Mouse (Mus musculus) CH12.LX (cell line): ENCODE data around the gene Shq1.

ENCODE experiments used
- CHD1 ChIP-seq: IDR thresholded peaks from 2 replicates; pipeline ENCODE4 v1.6.1; 2012; ENCODE audit warnings: low read depth, low read length, improper control_type of control experiment, inconsistent platforms
- CHD2 ChIP-seq: IDR thresholded peaks from 2 replicates; pipeline ENCODE4 v1.6.1; 2011; ENCODE audit warnings: low read length, improper control_type of control experiment
- CTCF ChIP-seq, 2 experiments: IDR thresholded peaks in 1 of 2; conservative IDR thresholded peaks in 1 of 2; 2 replicates each; pipeline ENCODE4 v1.5.1; 2011 to 2012; ENCODE audit warnings: low read depth in 2 of 2, low read length in 2 of 2, improper control_type of control experiment in 1 of 2, inconsistent platforms in 1 of 2, mild to moderate bottlenecking in 1 of 2, moderate library complexity in 1 of 2
- ELF1 ChIP-seq: IDR thresholded peaks from 2 replicates; pipeline ENCODE4 v1.6.1; 2014; ENCODE audit warnings: low read depth, mild to moderate bottlenecking, inconsistent platforms, low read length, improper control_type of control experiment
- JUN ChIP-seq: IDR thresholded peaks from 2 replicates; pipeline ENCODE4 v1.6.1; 2011; ENCODE audit warnings: low read depth, mild to moderate bottlenecking, low read length, improper control_type of control experiment, moderate library complexity; ENCODE audit not compliant: insufficient read depth
- MAFK ChIP-seq: IDR thresholded peaks from 2 replicates; pipeline ENCODE4 v1.6.1; 2011; ENCODE audit warnings: low read length, improper control_type of control experiment; ENCODE audit not compliant: insufficient replicate concordance
- MAX ChIP-seq: IDR thresholded peaks from 2 replicates; pipeline ENCODE4 v1.6.1; 2011; ENCODE audit warnings: low read length, improper control_type of control experiment
- NELFE ChIP-seq: IDR thresholded peaks from 2 replicates; pipeline ENCODE4 v1.6.1; 2011; ENCODE audit warnings: low read depth, low read length, improper control_type of control experiment
- POLR2A ChIP-seq: IDR thresholded peaks from 2 replicates; pipeline ENCODE4 v1.6.1; 2011; ENCODE audit warnings: low read depth, mild to moderate bottlenecking, improper control_type of control experiment, low read length
- UBTF ChIP-seq: IDR thresholded peaks from 2 replicates; pipeline ENCODE4 v1.6.1; 2012; ENCODE audit warnings: low read depth, mild to moderate bottlenecking, inconsistent platforms, low read length, improper control_type of control experiment, moderate library complexity
- ZC3H11A ChIP-seq: IDR thresholded peaks from 2 replicates; pipeline ENCODE4 v1.6.1; 2012; ENCODE audit warnings: low read depth, mild to moderate bottlenecking, inconsistent platforms, low read length, improper control_type of control experiment
- ZKSCAN1 ChIP-seq: IDR thresholded peaks from 2 replicates; pipeline ENCODE4 v1.6.1; 2012; ENCODE audit warnings: low read depth, inconsistent platforms, low read length, improper control_type of control experiment, borderline replicate concordance
- ZMIZ1 ChIP-seq: IDR thresholded peaks from 2 replicates; pipeline ENCODE4 v1.6.1; 2012; ENCODE audit warnings: low read depth, mild to moderate bottlenecking, inconsistent platforms, low read length, improper control_type of control experiment

DNA sequence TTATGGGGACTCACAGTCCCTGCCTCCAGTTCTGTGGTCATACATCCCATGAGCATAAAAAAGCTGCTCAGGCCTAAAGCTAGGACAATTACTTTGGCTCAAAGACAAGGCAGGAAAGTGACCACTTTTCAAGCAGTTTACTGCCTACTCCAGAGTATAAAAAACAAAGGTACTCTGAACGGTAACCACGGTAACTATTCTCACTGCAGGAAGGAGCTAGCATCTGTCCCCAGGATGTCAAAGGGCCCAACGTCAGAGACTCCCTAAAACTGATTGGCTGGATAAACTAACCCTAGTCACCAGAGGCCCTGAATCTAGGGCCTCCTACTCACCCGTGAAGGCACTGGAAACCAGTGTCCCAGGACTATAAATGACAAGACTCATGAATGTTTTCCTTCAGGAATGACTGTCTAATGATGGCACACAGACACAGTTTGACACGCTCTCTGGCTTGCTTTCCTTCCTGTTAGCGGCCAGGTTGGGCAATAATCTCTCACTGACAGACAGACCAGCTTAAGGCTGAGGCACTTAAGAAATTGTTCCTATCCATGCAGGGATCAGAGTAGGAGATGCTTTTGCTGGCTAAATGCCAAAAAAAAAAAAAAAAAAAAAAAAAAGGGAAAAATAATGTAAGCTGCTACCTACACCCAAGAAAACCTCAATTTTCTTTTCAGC is 57.2 kb downstream of the Shq1 start:
- TF ChIP-seq CTCF (conservative IDR thresholded peaks at IDR 0.05 in 1 of 2, IDR thresholded peaks at IDR 0.05 in 1 of 2; ENCODE audit: low read depth in 2 of 2, low read length in 2 of 2) (no peak), MAFK (no peak), MAX (no peak), ELF1 (no peak), NELFE (no peak), CHD2 (no peak), ZKSCAN1 (no peak), CHD1 (no peak), ZC3H11A (no peak), UBTF (no peak), ZMIZ1 (no peak), JUN (no peak), POLR2A (no peak)
